Mouse (Mus musculus) erythroblast, embryonic 14.5 days (primary cell): ENCODE measurements around the gene Atl2.

Experiments used
- GATA1 ChIP-seq: IDR thresholded peaks from 2 replicates; pipeline ENCODE4 v1.6.1; 2012; ENCODE audit warnings: low read length, inconsistent platforms, mixed read lengths
- TAL1 ChIP-seq: IDR thresholded peaks from 3 replicates; pipeline ENCODE4 v1.6.1; 2012; ENCODE audit warnings: low read length, inconsistent platforms, mixed read lengths

- TF ChIP-seq TAL1 (no peak), GATA1 (no peak)
These were observed 43.2 kb upstream of the Atl2 start for GRCm38 (mm10) chr17:79939133-79939532.
